Mouse (Mus musculus) cerebellum, adult 9-11 months (tissue): ENCODE measurements at regions not wholly inside any gene's neighbourhood (a gene's known extent, or its start where the extent isn't known, plus 50 kb on each side); places are given as distances from the start of the nearest gene placed in this dataset.

Experiments
- DNase-seq: peaks from one replicate; pipeline ENCODE4 v3.0.0; 2022

DNA sequence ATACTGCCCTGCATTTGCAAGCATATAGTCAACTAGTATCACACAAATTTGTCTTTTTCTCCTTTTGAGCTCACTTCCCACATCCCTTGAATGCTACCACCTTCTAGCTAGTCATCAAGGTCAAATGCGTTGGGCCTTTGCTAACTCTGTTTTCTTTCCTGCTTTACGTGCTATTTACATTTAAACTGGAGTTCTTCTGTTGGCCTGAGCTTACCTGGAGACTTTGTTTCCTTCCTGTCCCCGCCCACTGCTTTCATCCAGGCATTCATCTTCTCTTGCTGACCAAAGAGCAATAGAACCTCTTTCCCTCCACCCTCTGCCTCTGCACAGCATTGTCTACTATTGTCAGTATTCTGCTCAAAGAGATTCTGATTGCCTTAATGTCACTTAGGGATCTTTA lies 237.0 kb downstream of the Papss1 start:
- no peak for DNase-seq

GRCm38 (mm10) chr3:131802841-131803240 lies 238.3 kb downstream of the Papss1 start:
- no peak for DNase-seq

DNA sequence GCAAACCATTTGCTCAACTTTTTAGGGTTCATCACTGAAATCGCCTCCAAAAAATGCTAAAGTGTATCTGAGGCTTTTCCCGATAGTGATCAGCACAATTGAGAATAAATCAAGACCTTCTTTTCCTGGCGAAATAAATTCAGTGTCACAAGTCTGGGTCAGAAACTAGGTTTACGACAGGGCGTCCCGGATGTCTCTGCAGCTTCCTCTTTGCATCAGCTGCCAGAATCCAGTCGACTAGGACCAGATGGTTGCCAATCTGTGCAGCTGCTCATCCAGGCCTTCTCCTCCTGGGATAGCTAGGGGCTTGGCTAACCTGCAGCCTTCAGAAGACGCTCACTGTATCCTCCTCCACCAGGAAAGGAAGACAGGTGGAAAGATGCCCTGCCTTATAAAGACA lies 243.6 kb downstream of the Papss1 start:
- no peak for DNase-seq

DNA sequence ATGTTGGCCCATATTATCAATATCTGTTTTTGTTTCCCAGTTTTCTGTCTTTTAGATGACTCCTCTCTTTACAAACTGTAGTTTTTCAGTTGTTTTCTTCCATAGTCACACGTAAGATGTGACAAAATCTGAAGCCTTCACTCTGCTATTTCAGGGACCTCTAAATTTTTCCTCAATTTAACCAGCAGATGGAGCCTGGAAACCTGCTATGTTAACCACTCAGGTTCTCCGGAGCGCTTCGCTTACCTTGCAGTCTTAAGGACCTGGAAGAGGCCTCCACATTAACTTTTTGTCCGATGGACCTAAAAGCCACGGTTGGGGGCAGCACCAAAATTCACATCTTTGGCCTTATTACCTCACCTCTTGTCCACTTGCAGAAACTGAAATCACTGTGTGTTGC lies 248.4 kb downstream of the Papss1 start:
- no peak for DNase-seq

GRCm38 (mm10) chr3:131818806-131819205 lies 254.2 kb downstream of the Papss1 start:
- DNase-seq, result no peak

DNA sequence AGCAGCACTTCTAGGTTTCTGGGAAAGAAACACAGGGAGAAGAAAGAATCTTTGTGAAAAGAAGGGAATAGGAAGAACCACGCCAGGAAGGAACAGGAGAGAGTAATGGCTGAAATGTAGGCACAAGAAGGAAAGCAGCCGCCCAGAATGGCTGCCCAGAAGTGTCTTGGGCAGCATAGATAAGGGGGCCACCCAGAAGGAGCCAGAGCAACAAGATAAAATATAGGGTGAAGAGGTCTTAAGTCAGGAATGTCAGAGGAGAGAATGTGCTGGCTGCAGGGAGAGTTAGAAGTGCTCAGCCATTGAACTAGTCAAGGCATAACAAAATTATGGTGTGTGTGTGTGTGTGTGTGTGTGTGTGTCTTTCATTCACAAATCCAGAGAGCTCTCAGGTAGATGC lies 227.7 kb upstream of the Dkk2 start:
- DNase-seq, result no peak

- no peak for DNase-seq
Observed at GRCm38 (mm10) chr3:131859083-131859482, 226.0 kb upstream of the Dkk2 start.

GRCm38 (mm10) chr3:131865106-131865505 lies 220.0 kb upstream of the Dkk2 start:
- DNase-seq, result no peak

- DNase-seq, result no peak
Observed at GRCm38 (mm10) chr3:131867266-131867665, 217.8 kb upstream of the Dkk2 start.

DNA sequence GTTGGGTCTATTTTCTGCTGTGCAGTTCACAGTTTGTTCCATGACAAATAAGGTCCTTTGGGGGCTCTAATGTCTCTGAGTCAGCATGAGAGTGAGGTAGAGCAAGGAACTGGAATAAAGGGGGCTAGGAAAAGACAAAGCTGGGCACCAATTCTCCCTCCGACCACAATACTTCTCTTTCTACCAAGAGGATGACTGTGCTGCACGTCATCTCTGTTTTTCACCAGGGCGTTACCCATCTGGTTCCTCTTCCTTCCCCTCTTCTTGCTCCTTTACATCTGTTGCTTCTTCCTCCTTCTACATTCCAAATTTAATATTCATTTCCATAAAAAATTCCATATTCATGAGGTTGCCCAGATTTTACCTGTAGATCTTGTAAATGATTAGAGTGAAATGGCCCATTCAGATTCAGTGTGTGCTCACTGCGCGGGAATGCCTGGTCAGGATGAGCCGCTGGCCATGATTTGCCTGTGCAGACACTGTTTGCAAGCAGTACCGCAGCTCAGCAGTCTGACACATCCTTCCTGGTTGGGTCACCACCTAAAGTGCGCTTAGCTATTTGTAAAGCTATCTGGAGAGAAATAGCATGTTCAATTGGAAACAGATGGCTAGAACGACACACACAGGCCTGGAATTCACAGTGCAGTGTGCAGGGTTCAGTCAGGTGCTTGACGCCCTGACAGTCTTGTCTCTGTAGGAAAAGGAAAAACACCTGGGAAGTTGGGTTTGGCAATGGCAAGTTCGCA lies 216.7 kb upstream of the Dkk2 start:
- no peak for DNase-seq

DNA sequence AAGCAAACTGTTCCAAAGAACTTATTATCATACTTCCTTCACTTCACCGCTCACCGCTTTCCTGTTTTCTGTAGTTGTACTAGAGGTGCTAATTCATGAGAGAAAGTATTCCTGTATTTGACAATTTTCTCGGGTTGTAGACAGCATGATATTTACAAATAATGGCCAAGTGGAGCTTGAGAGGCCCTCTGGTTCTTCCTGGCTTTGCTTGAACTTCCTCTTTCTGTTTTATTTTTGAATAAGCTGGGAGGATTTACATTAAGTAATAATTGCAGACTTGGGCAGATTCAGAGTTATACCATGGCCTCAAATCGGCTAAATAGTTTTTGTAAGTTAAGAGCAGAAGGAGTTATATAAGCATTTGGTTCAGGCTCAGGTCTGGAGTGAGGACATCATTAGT lies 215.8 kb upstream of the Dkk2 start:
- DNase-seq, result no peak

DNA sequence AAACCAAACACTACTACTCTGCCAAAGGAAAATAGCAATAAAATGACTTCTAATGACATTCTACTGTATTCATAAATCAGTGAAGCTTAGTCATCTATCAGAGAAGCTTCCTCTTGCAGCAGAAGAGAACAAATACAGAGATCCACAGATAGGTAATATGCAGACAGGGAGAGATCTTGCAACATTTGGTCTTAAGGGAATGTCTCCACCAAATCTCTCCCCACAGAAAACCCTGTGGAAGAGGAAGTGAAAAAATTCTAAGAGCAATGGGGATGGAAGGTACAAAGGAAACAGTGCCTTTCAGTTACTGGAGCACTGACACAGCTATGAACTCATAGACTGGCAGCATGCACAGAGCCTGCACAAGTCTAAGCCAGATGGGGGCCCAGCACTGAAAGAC lies 202.4 kb upstream of the Dkk2 start:
- no peak for DNase-seq

DNA sequence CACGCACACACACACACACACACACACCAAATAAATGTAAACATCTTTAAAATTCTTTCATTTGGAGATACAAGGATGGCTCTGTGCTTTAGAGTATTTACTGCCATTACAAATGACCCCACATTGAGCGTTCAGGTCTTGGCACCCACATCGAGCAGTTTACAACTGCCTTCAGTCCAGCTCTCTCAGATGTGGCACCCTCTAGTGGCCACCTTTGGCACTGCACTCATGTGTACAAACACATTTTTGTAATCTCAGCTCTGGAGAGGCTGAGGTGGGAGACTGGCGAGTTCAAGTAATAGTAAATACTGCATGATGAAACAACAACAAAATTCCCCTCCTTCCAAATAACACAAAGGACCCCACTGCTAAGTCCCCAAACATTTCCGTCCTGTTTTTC lies 198.6 kb upstream of the Dkk2 start:
- no peak for DNase-seq

DNA sequence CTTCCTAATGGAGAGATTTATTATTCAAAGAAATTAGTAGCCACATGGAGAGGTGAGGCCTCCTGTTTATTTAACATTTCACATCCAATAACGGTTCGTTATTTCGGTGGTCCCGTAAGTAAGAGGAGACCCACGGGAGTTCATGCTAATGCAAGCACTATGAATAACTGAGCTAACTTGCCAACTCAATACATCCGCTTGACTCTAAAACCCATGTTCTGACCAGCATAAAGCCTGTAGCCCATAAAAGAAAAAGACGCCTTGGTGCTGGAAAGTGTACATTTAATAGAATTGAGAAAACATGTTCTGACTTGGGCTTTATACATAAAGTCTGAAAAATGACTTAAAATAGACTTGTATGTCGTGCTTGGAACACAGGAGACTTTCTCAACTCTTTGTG lies 198.1 kb upstream of the Dkk2 start:
- DNase-seq, result no peak

- no peak for DNase-seq
Observed at GRCm38 (mm10) chr3:131887670-131888069, 197.4 kb upstream of the Dkk2 start.

GRCm38 (mm10) chr3:131891941-131892340 lies 193.2 kb upstream of the Dkk2 start:
- no peak for DNase-seq

GRCm38 (mm10) chr3:131893061-131893804 lies 191.9 kb upstream of the Dkk2 start:
- no peak for DNase-seq

- no peak for DNase-seq
Observed at GRCm38 (mm10) chr3:131895057-131895456, 190.0 kb upstream of the Dkk2 start.

DNA sequence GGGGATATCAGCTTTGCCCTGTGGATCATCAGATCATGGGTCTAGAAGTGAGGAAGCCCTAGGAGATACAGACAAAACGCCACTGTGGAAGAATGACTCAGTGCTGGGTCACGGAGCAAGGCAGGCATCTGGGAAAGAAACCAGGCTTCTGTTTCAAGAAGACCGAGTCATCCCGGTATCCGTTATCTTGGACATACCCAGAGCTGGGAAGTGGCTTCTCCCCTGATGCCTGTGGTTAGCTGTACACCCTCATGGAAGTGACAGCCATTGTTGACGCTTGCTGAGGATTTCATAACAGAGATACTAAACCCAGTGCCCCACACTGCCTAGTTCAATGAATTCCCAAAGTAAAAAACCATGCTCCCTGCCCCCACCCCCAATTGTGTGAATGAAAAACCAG lies 171.6 kb upstream of the Dkk2 start:
- no peak for DNase-seq

- no peak for DNase-seq
Observed at GRCm38 (mm10) chr3:131914372-131914771, 170.7 kb upstream of the Dkk2 start.

- DNase-seq, result no peak
Observed at GRCm38 (mm10) chr3:131914997-131915396, 170.1 kb upstream of the Dkk2 start.

GRCm38 (mm10) chr3:131917734-131918534 lies 167.2 kb upstream of the Dkk2 start:
- DNase-seq, result no peak

DNA sequence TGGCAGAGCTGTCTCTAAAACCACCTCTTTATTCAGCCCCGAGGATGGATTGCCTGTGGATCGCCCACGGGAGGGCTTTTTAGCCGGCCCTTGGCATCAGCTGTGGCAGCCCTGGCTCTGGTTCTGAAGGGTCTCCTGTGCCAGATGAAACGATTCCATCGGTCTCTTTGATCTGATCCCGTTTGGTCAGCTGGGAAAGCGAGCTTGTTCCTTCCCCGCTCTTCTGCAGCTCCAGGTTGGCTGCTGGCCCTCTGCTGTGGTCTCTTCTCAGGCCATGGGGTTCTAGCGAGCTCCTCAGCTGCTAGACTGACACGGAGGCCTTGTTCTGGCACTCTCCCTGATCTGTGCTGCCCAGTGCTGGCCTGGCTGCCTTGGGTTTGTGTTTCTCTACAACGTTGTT lies 165.6 kb upstream of the Dkk2 start:
- DNase-seq, result peak; percentile 7

- DNase-seq, result no peak
Observed at GRCm38 (mm10) chr3:131921161-131921560, 163.9 kb upstream of the Dkk2 start.
